Mouse (Mus musculus) spleen, adult 2 months (tissue): ENCODE results near the gene Adamts16.

Experiments
- CTCF ChIP-seq: fragments of 200-500 bp; IDR thresholded peaks from 2 replicates; pipeline ENCODE4 v1.5.1; 2011; ENCODE audit warnings: mild to moderate bottlenecking, inconsistent platforms; ENCODE audit not compliant: insufficient read depth, insufficient read length, insufficient replicate concordance; ENCODE audit errors: extremely low read depth
- POLR2A ChIP-seq: fragments of 200-500 bp; IDR thresholded peaks from 2 replicates; pipeline ENCODE4 v1.6.1; 2011; ENCODE audit warnings: low read depth, low read length, inconsistent platforms

DNA sequence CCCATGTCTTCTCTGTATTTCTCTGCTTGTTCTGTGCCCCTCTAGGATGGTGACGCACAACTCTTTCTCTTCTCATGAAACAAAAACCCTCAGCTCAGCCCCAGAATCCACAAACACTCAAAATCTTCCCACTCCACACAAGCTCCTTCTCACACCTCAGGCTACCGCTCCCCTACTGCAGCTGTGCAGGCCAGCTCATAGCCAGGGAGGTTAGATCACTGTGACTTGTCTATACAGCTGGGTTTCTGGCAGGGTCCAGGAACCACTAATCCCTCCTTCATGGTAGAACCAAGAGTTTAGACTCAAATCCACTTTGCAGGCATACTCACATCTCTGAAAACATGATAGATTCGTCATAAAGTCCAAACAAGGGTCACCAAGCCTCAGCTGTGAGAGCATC is 161.3 kb downstream of the Adamts16 start:
- TF ChIP-seq CTCF (no peak), POLR2A (no peak)
